Mouse (Mus musculus) kidney, postnatal 4 days (tissue): ENCODE measurements around the gene Mctp1.
A peak's percentile ranks its signal among the peaks of the same experiment; 100 is the strongest.

ENCODE experiments used
- DNase-seq, 2 experiments: peaks; one replicate each; pipeline ENCODE4 v3.0.0; 2021; ENCODE audit warnings: mixed read lengths in 2 of 2

The Mctp1 gene

GRCm38 (mm10) chr13:76620525-76620924 lies 236.2 kb downstream of the Mctp1 start:
- no peak for DNase-seq

- DNase-seq = no peak
These were observed 249.4 kb downstream of the Mctp1 start for GRCm38 (mm10) chr13:76633707-76634106.

- no peak for DNase-seq
These were observed 253.9 kb downstream of the Mctp1 start for GRCm38 (mm10) chr13:76638282-76638681.

GRCm38 (mm10) chr13:76659523-76659922 lies 275.2 kb downstream of the Mctp1 start:
- DNase-seq = no peak

- no peak for DNase-seq
These were observed 297.0 kb downstream of the Mctp1 start for GRCm38 (mm10) chr13:76681286-76681685.

GRCm38 (mm10) chr13:76689349-76689748 lies 305.0 kb downstream of the Mctp1 start:
- no peak for DNase-seq

- DNase-seq = no peak
These were observed 305.8 kb downstream of the Mctp1 start for GRCm38 (mm10) chr13:76690143-76690542.

GRCm38 (mm10) chr13:76690697-76691096 lies 306.4 kb downstream of the Mctp1 start:
- DNase-seq = no peak

- no peak for DNase-seq
These were observed 349.7 kb downstream of the Mctp1 start for GRCm38 (mm10) chr13:76734013-76734412.

- no peak for DNase-seq
These were observed 366.5 kb downstream of the Mctp1 start for GRCm38 (mm10) chr13:76750663-76751429.

GRCm38 (mm10) chr13:76759832-76760490 lies 375.6 kb downstream of the Mctp1 start:
- peak; percentile 45 to 54 for DNase-seq

GRCm38 (mm10) chr13:76799662-76800061 lies 415.3 kb downstream of the Mctp1 start:
- DNase-seq = no peak

- DNase-seq = no peak
These were observed 416.8 kb downstream of the Mctp1 start for GRCm38 (mm10) chr13:76801126-76801632.

GRCm38 (mm10) chr13:76802051-76802728 lies 417.9 kb downstream of the Mctp1 start:
- peak in 1 of 2 experiments; percentile 4 for DNase-seq

GRCm38 (mm10) chr13:76802926-76803325 lies 418.6 kb downstream of the Mctp1 start:
- DNase-seq = no peak

- no peak for DNase-seq
These were observed 419.5 kb downstream of the Mctp1 start for GRCm38 (mm10) chr13:76803799-76804198.

- DNase-seq = no peak
These were observed 424.6 kb downstream of the Mctp1 start for GRCm38 (mm10) chr13:76808871-76809390.

GRCm38 (mm10) chr13:76809802-76810201 lies 425.5 kb downstream of the Mctp1 start:
- DNase-seq = no peak

GRCm38 (mm10) chr13:76810496-76810939 lies 426.2 kb downstream of the Mctp1 start:
- peak; percentile 66 to 76 for DNase-seq

GRCm38 (mm10) chr13:76823083-76823482 lies 438.7 kb downstream of the Mctp1 start:
- DNase-seq = no peak

GRCm38 (mm10) chr13:76824932-76825694 lies 440.8 kb downstream of the Mctp1 start:
- peak; percentile 6 to 13 for DNase-seq

- no peak for DNase-seq
These were observed 443.4 kb downstream of the Mctp1 start for GRCm38 (mm10) chr13:76827738-76828137.
